Mouse (Mus musculus) cerebellum, adult 2 months (tissue): ENCODE results near the gene Gm17364.

Source experiments
- CTCF ChIP-seq: fragments of 200-500 bp; IDR thresholded peaks from 2 replicates; pipeline ENCODE4 v1.5.1; 2011; ENCODE audit warnings: low read depth, mild to moderate bottlenecking, control low read depth, low read length, moderate library complexity, borderline replicate concordance; ENCODE audit not compliant: insufficient read depth
- POLR2A ChIP-seq: fragments of 200-500 bp; IDR thresholded peaks from 2 replicates; pipeline ENCODE4 v1.6.1; 2011; ENCODE audit warnings: low read length, control low read depth, borderline replicate concordance; ENCODE audit not compliant: insufficient read depth

DNA sequence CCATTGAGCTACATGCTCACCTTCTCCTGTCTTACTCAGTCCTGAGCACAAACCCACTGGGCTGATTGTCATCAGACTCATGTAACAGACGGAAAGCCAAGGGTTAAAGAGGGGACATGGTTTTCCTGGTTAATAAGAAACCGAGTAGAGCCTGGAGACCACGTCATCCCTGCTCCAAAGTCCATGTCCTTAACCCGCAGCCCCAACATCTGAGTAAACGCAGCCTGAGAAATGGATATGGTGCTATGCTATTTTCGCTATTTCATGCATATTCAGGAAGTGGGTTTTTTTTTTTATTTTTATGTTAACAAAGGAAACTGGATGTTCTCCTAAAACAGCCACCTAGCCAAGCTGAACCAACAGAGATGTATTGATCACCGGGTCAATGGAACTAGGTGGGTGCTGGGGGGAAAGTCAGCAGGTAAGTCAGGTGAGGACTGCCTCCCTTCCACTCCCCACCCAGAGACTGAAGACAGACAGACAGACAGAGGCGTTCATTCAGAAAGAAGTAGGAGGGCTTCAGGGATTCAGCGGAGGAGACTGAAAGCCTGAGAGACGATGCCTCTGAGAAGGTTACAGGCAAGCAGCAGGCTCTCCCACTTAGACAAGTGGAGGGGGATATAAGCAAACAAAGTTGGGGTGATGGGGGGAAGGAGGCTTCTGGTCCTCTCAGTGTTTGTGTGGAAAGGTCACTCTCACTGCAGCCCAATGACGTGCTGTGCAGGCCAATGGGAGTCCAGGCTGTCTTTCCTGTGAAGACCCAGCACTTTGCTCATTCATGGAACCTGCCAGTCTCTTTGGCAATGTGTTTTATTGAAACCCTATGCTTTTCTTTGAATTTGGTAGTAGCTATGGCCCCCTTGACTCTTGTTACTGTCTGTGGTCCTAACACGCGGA, 37.7 kb downstream of the Gm17364 start:
- TF ChIP-seq POLR2A (no peak), CTCF (no peak)
